Mouse (Mus musculus): ENCODE data around the gene Scarf1. TPM values are rescaled to one million over a fixed set of nuclear protein-coding genes. Genes with fewer than 3 reads are reported as not detected.
A peak's percentile ranks its signal among the peaks of the same experiment; 100 is the strongest.
"Not testable (repeated sequence)": the region's sequence is repeated elsewhere in the genome, so short reads cannot be mapped to it uniquely, and the experiment has no call there.

Gene Scarf1
- polyA plus RNA-seq, 1 experiment from 2014 or later = 19.5 TPM

DNA sequence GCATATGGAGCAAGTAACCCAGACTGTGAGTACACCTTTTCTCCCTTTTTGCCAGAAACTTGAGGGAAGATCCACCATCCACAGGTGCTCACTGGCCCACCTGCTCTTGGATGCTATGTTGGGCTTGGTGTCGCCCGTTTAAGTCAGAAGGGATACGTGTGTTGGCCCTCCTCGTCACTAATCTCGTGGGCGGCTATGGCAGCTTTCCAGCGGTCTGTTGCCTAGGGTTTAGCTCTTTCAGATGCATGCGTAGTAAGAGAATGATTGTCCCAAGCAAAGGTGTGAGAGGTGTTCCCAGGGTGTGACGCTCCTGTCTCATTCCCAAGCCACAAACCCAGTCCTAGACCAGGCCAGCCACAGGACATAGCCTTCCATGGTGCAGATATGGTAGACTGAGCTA is 31.4 kb downstream of the Scarf1 start:
- no peak overlapping the region for H3K4me2 ChIP-seq (replicated peaks; ENCODE audit: low read depth, low read length)
- no peak overlapping the region for H3K27ac ChIP-seq (ENCODE audit: low read length)
- 88% methylated on average over 9 of the region's 9 CpGs for WGBS
- H3K36me3 ChIP-seq (ENCODE audit: insufficient read depth, low read length) = no peaks in the 10 kb centered on the region
- no peak overlapping the region for H3K9ac ChIP-seq (replicated peaks; ENCODE audit: low read length)
- no peaks in the 10 kb centered on the region for H3K27me3 ChIP-seq (ENCODE audit: insufficient read depth, low read length)
- H3K9me3 ChIP-seq (ENCODE audit: low read length) = no peaks in the 10 kb centered on the region
- peaks cover 1% of the 10 kb centered on the region; the same call in 1 of the 2 replicates for H3K4me1 ChIP-seq (ENCODE audit: insufficient read depth, low read length)
- no peak overlapping the region for H3K4me3 ChIP-seq (ENCODE audit: low read length)
- ATAC-seq (ENCODE audit: low FRiP score, low TSS enrichment) = no peak

DNA sequence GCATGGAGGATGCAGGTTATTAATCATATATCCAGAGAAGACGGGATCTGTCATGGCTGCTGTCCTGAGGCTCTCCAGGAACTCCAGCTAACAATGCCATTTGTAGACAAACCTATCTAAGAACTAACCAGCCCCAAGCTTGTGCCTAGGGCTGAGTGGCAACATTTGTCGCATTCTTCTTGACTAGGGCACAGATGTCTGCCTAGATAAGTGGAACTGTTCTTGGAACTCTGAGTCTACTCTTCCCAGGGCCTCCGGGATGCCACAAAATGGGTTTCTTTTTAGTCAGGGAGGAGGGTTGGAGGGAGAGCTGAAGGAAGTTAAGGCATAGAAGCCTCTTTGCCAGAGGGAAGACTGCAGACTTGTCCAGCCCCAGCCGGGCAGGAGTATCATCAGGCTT is 32.7 kb downstream of the Scarf1 start:
- Histone ChIP-seq H3K9me3 (ENCODE audit: low read length) (no peaks in the 10 kb centered on the region), H3K9ac (replicated peaks; ENCODE audit: low read length) (no peak overlapping the region), H3K4me3 (ENCODE audit: low read length) (no peak overlapping the region), H3K36me3 (ENCODE audit: insufficient read depth, low read length) (no peaks in the 10 kb centered on the region), H3K27me3 (ENCODE audit: insufficient read depth, low read length) (no peaks in the 10 kb centered on the region), H3K4me1 (ENCODE audit: insufficient read depth, low read length) (peaks cover 9% of the 10 kb centered on the region), H3K27ac (ENCODE audit: low read length) (no peak overlapping the region), H3K4me2 (replicated peaks; ENCODE audit: low read depth, low read length) (no peak overlapping the region)
- no peak for ATAC-seq (ENCODE audit: low FRiP score, low TSS enrichment)
- WGBS = 77% methylated on average over 4 of the region's 4 CpGs

DNA sequence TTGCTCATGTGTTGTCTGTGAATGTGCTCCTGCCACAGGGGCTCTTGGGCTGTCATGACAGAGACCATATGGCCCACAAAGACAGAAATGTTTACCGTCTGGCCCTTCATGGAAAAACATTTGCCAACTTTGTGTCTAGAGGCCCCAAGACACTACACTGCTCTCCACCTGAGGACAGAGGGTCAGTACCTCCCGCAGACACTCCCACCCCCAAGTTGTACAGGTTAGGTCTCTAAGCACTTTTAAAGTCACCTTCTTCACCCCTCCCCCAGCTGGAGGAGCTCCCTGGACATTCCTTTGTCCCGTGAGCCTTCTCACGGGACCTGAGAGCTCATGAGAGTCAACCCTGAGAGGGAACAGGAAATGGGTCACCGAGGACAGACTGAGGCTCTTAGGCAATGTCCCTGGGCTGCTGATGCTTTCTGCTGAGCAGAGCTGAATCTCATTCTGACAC is 36.3 kb downstream of the Scarf1 start:
- Histone ChIP-seq H3K27ac (ENCODE audit: low read length) (no peak overlapping the region), H3K27me3 (ENCODE audit: insufficient read depth, low read length) (no peaks in the 10 kb centered on the region), H3K36me3 (ENCODE audit: insufficient read depth, low read length) (no peaks in the 10 kb centered on the region), H3K4me3 (ENCODE audit: low read length) (no peak overlapping the region), H3K4me2 (replicated peaks; ENCODE audit: low read depth, low read length) (no peak overlapping the region), H3K9ac (replicated peaks; ENCODE audit: low read length) (no peak overlapping the region; the same call in 1 of the 2 replicates), H3K9me3 (ENCODE audit: low read length) (no peaks in the 10 kb centered on the region), H3K4me1 (ENCODE audit: insufficient read depth, low read length) (peaks cover 22% of the 10 kb centered on the region)
- WGBS = 21% methylated on average over 5 of the region's 5 CpGs
- ATAC-seq (ENCODE audit: low FRiP score, low TSS enrichment) = no peak

DNA sequence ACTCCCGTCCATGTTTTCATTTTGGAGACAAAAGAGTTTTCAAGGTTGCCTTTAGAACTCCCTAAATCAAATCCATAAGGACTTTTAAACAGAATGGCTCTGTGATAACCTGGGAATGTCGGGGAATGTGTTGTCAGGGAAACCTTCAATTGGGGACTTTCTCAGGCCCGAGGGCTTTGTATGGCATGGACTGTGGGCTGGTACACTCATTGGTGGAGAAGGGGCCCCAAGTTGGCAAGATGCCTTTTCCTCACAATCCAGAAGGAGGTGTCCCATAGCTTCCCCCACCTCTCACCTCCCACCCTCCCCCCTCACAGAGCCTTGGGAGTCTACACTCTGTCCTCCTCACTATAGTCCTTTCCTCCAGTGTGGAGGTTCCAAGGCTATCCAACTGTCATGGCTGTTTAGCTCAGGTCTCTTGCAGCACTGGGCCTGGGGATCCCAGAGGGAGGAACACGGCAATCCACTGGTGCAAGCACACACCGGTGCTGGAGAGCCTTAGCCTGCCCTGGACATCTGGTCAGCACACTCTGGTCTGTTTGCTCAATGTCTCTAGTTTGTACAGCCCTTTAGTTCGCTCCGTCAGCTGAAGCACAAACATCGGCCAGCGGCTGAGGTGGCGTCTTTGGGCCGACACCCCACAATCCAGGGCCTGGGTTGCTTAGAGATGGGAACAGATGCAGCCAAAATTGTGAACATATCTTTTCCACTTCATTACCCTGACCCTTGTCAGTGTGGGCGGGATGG is 37.0 kb downstream of the Scarf1 start:
- Histone ChIP-seq H3K4me3 (ENCODE audit: low read length) (no peak overlapping the region), H3K9ac (replicated peaks; ENCODE audit: low read length) (no peak overlapping the region), H3K4me2 (replicated peaks; ENCODE audit: low read depth, low read length) (no peak overlapping the region)

DNA sequence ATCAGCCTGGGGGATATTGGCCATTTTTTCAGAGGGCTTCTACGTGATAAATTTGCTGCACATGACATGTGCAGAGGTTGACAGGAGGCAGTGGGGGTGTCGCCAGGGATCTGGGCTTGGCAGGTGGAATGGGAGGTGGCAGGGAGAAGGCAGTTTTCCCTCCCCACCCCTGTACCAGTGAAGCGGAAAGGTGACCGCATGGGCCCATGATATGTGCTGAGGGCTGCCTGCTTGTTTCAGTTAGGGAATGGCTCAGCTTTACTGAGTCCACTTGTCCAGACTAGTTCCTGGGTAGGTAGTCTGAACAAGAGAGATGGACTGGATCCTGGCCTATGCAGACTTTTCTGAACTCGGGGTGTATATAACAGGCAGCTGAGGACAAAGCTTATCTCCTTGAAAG is 38.0 kb downstream of the Scarf1 start:
- 65% methylated on average over 5 of the region's 5 CpGs for WGBS
- Histone ChIP-seq H3K9ac (replicated peaks; ENCODE audit: low read length) (peak overlapping the region; percentile 24; the same call in 1 of the 2 replicates), H3K9me3 (ENCODE audit: low read length) (no peaks in the 10 kb centered on the region), H3K27me3 (ENCODE audit: insufficient read depth, low read length) (no peaks in the 10 kb centered on the region), H3K4me3 (ENCODE audit: low read length) (no peak overlapping the region), H3K27ac (ENCODE audit: low read length) (peak overlapping the region; percentile 64; the same call in 1 of the 2 replicates), H3K36me3 (ENCODE audit: insufficient read depth, low read length) (no peaks in the 10 kb centered on the region), H3K4me1 (ENCODE audit: insufficient read depth, low read length) (peaks cover 22% of the 10 kb centered on the region), H3K4me2 (replicated peaks; ENCODE audit: low read depth, low read length) (no peak overlapping the region)
- 0 out of 2 replicates have a peak, but pooled peaks have one; percentile 53 for ATAC-seq (ENCODE audit: low FRiP score, low TSS enrichment)

More for the DNA sequence above, 37.0 kb downstream of the Scarf1 start:
- Histone ChIP-seq H3K36me3 (ENCODE audit: insufficient read depth, low read length) (no peaks in the 10 kb centered on the region), H3K27ac (ENCODE audit: low read length) (no peak overlapping the region), H3K27me3 (ENCODE audit: insufficient read depth, low read length) (no peaks in the 10 kb centered on the region), H3K9me3 (ENCODE audit: low read length) (no peaks in the 10 kb centered on the region), H3K4me1 (ENCODE audit: insufficient read depth, low read length) (peaks cover 22% of the 10 kb centered on the region)
- ATAC-seq (ENCODE audit: low FRiP score, low TSS enrichment) = no peak
- 61% methylated on average over 12 of the region's 12 CpGs for WGBS

DNA sequence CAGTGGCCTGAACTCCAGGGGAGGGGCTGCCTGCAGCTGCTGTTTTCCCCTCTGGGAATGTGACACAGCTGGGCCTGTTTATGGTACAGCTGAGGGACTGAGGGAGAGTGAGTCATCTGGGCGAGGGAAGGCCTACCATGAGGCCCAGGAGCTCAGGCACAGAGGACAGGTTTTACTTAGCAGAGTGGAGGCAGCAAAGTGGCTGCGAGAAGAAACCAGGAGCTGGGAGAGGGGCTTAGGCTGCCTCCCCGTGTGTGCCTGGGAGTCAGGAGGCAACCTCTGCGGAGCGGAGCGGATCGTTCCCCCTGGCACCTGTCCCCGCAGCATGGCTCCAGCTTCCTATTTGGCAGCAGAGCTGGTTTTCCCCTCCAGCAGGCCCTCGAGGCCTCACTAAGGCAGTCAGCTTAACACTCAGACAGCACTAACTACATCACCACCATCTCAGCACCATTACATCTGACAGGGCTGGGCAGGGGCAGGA is 38.7 kb downstream of the Scarf1 start:
- Histone ChIP-seq H3K9ac (replicated peaks; ENCODE audit: low read length) (peak overlapping the region; percentile 24), H3K4me3 (ENCODE audit: low read length) (no peak overlapping the region), H3K4me1 (ENCODE audit: insufficient read depth, low read length) (peaks cover 22% of the 10 kb centered on the region), H3K27ac (ENCODE audit: low read length) (peak overlapping the region; percentile 64; the same call in 1 of the 2 replicates), H3K27me3 (ENCODE audit: insufficient read depth, low read length) (no peaks in the 10 kb centered on the region), H3K4me2 (replicated peaks; ENCODE audit: low read depth, low read length) (no peak overlapping the region), H3K9me3 (ENCODE audit: low read length) (no peaks in the 10 kb centered on the region), H3K36me3 (ENCODE audit: insufficient read depth, low read length) (no peaks in the 10 kb centered on the region)
- 63% methylated on average over 9 of the region's 9 CpGs for WGBS
- ATAC-seq (ENCODE audit: low FRiP score, low TSS enrichment) = peak; percentile 65; the same call in 1 of the 2 replicates

DNA sequence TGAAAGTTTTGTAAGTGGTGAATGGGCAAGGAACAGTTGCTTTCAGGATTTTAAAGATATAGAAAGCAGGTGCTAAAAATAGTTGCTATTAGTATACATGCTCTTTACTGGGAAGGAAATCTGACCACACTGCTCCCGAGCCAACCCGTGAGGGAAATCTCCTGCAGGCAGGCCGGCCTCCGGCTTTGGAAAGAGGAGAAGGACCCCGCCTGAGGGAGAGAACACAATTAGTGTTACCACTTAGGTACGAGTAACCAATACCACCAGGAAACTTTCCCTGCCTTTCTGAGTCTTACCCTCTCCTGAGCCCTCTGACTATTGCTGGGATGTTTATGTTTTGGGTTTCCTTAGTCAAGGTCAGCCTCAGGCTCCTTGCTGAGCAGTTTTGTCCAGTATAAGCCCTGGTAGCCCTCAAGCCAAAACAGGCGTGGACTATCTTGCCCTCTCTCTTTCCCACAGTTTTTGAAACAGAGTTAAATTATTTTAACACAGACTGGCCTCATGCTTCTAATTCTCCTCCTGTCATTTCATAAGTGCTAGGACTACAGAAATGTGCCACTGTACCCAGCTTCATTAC is 39.7 kb downstream of the Scarf1 start:
- Histone ChIP-seq H3K4me2 (replicated peaks; ENCODE audit: low read depth, low read length) (no peak overlapping the region), H3K27me3 (ENCODE audit: insufficient read depth, low read length) (no peaks in the 10 kb centered on the region), H3K9ac (replicated peaks; ENCODE audit: low read length) (no peak overlapping the region), H3K27ac (ENCODE audit: low read length) (0 out of 2 replicates have a peak overlapping the region, but pooled peaks have one; percentile 13), H3K36me3 (ENCODE audit: insufficient read depth, low read length) (peaks cover under 1% of the 10 kb centered on the region; the same call in 1 of the 2 replicates), H3K4me3 (ENCODE audit: low read length) (no peak overlapping the region), H3K4me1 (ENCODE audit: insufficient read depth, low read length) (peaks cover 22% of the 10 kb centered on the region), H3K9me3 (ENCODE audit: low read length) (0 out of 2 replicates have a peak, but pooled peaks cover under 1% of the 10 kb centered on the region)
- WGBS = 36% methylated on average over 7 of the region's 7 CpGs
- ATAC-seq (ENCODE audit: low FRiP score, low TSS enrichment) = no peak

DNA sequence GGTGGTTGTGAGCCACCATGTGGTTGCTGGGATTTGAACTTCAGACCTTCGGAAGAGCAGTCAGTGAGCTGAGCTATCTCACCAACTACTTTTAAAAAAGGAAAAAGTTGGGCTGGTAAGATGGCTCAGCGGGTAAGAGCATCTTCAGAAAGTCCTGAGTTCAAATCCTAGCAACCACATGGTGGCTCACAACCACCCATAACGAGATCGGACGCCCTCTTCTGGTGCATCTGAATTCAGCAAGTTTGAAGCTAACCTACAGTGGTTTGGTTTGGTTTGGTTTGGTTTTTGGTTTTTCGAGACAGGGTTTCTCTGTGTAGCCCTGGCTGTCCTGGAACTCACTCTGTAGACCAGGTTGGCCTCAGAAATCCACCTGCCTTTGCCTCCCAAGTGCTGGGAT is 42.7 kb downstream of the Scarf1 start:
- peaks cover 14% of the 10 kb centered on the region for H3K4me1 ChIP-seq (ENCODE audit: insufficient read depth, low read length)
- H3K27me3 ChIP-seq (ENCODE audit: insufficient read depth, low read length); H3K4me3 ChIP-seq (ENCODE audit: low read length); H3K9me3 ChIP-seq (ENCODE audit: low read length); H3K27ac ChIP-seq (ENCODE audit: low read length); H3K36me3 ChIP-seq (ENCODE audit: insufficient read depth, low read length); ATAC-seq (ENCODE audit: low FRiP score, low TSS enrichment); H3K4me2 ChIP-seq (replicated peaks; ENCODE audit: low read depth, low read length); H3K9ac ChIP-seq (replicated peaks; ENCODE audit: low read length): not testable (repeated sequence)
- WGBS = 96% methylated on average over 6 of the region's 6 CpGs

DNA sequence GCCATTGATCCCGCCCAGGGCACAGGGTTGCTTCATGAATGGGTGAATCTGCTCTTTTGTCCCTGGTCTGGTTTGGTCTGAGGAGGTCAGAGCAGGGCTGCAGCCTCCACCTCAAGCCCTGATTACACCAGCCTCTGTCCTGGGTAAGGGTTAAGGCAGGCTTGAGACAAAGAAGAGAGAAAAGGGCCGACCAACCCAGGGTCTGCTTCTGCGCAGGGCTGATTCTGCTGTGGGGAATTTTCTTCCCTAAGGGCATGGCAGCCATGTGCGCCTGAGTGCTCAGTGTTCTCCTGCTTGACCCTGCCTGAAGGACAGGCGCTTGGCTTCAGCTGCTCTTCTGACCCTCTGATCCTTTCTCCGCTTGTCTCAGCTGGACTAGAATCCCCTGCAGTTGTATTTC is 43.8 kb downstream of the Scarf1 start:
- peaks cover 3% of the 10 kb centered on the region; the same call in 1 of the 2 replicates for H3K36me3 ChIP-seq (ENCODE audit: insufficient read depth, low read length)
- peaks cover 3% of the 10 kb centered on the region; the same call in 1 of the 2 replicates for H3K4me1 ChIP-seq (ENCODE audit: insufficient read depth, low read length)
- no peak overlapping the region for H3K4me2 ChIP-seq (replicated peaks; ENCODE audit: low read depth, low read length)
- 0 out of 2 replicates have a peak, but pooled peaks cover 4% of the 10 kb centered on the region for H3K9me3 ChIP-seq (ENCODE audit: low read length)
- H3K9ac ChIP-seq (replicated peaks; ENCODE audit: low read length) = no peak overlapping the region
- 80% methylated on average over 6 of the region's 6 CpGs for WGBS
- ATAC-seq (ENCODE audit: low FRiP score, low TSS enrichment) = no peak
- H3K27me3 ChIP-seq (ENCODE audit: insufficient read depth, low read length) = no peaks in the 10 kb centered on the region
- H3K27ac ChIP-seq (ENCODE audit: low read length) = no peak overlapping the region
- no peak overlapping the region for H3K4me3 ChIP-seq (ENCODE audit: low read length)
